Mouse (Mus musculus) left cerebral cortex, postnatal 10 days (tissue): ENCODE measurements around the gene Dclre1b. TPM values are rescaled to one million over a fixed set of nuclear protein-coding genes. Genes with fewer than 3 reads are reported as not detected.
"Not testable (repeated sequence)": the region's sequence is repeated elsewhere in the genome, so short reads cannot be mapped to it uniquely, and the experiment has no call there.

ENCODE experiments used
- DNase-seq, 2 experiments: peaks; one replicate each; pipeline ENCODE4 v3.0.0; 2021 to 2022; ENCODE audit warnings: low spot score in 2 of 2, mixed read lengths in 1 of 2; ENCODE audit errors: extremely low spot score in 1 of 2
- intact Hi-C: fragments of 180-260 bp; cut with DNase I; formaldehyde crosslinking; loops from one replicate; pipeline ENCODE4 v1.15.1; 2025
- total RNA-seq, 2 experiments: library from RNA; stranded (reverse); gene quantifications; 2 replicates each; pipeline ENCODE4 v1.2.3; 2021

Gene Dclre1b
- total RNA-seq: 1 to 10 TPM; 7.9 to 8.9 TPM

DNA sequence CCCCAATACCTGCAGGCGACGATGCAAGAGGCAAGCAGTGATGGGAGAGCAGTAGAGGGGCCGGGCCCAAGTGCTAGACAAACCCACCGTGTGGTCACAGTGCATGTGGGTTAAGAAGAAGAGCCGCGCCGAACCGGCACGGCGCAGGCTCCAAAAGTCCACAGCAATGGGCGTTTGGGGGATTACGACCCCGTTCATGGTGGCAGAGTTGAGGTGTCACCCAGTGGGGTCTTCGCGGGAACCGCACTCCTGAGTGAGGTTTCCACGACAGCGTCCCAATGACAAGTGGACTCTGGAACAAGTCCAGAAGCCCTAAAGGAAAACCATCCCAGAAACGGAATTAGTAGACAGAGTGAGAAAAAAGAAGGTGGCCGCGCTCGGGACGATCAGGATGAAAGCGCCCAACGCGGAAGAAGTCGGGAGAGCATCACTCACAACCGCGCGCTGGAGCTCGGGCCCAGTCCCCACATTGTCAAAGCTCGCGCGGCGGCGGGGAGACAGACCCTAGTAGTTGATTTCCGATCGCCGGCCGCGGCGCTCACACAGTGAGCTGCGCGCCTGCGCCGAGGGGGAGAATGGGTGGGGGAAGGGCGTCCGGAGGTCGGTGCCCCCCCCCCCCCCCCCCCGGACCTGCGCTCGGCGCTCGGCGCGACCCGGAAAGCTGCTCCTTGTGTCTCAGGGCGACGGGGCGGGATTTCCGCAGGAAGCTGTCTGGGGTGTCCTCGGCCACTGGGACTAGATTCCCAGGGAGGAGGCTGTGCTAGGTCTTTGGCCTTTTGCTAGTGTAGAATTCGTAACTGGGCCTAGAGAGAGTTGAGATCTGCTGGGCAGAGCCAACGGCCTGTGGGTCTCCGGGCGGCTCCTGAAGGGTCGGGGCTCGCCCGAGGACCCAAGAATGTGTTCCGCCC is at the start of gene Dclre1b, which contains the start of the genes Ap4b1 and Gm43064:
TSS of gene Dclre1b (minus strand) at position 554 of the 908 bp plus-strand sequence.
TSS of gene Ap4b1 (plus strand) at position 630 of the 908 bp plus-strand sequence.
TSS of gene Gm43064 (plus strand) at position 683 of the 908 bp plus-strand sequence.
- peak; percentile 86 to 95 for DNase-seq
- intact Hi-C loops: loop anchor here (1.0 to 5.0 kb wide), 2 partner anchors 18 to 57 kb away; partner anchors contain the start of gene Hipk1

GRCm38 (mm10) chr3:103857977-103858563 is 48.8 kb upstream of the Dclre1b start:
- no peak for DNase-seq

GRCm38 (mm10) chr3:103857036-103857805 is 48.0 kb upstream of the Dclre1b start:
- no peak for DNase-seq
- intact Hi-C loops: no loop called here

More at GRCm38 (mm10) chr3:103857977-103858563, 48.8 kb upstream of the Dclre1b start:
- intact Hi-C loops: no loop called here

DNA sequence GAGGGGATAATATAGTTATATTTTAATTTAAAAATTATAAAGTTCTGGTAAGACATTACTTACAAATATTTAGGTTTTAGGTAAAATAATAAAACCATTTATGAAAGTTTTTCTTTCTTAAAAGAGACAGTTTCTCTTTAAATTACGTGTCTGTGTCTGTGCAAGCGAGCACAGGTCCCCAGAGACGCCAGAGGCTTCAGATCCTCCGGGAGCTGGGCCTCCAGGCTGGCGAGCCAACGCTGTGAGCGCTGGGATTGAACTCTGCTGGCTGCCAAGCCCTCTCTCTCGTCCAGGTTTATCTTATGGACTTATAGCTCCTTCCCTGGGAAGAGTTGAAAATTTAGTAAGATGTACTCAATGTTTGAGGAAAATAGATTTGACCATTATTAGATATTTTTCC is 44.6 kb upstream of the Dclre1b start:
- intact Hi-C loops: no loop called here
- DNase-seq: peak in 1 of 2 experiments; percentile 30

- intact Hi-C loops: no loop called here
- DNase-seq: peak; percentile 7 to 68
Measured at GRCm38 (mm10) chr3:103852565-103853299, 43.5 kb upstream of the Dclre1b start.

GRCm38 (mm10) chr3:103851882-103852281 is 42.6 kb upstream of the Dclre1b start:
- intact Hi-C loops: no loop called here
- no peak for DNase-seq

DNA sequence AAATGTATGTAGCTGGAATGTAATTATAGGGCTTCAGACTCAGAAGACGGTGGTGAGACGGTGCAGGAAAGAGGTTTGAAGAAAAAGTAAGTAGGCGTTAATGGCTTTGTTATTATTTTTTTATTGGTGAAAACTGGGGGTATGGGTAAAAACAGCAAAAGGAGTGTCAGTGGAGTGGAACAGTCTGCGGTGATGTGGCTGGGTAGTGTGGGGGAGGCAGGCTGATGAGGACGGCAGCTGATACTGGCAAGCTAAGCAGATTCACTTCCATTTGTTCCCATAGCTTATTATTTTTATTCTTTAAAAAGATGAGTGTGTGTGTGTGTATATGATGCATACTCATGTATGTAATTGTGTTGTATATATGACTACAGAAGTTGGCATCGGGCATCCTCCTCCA is 42.2 kb upstream of the Dclre1b start:
- no peak for DNase-seq
- intact Hi-C loops: no loop called here

DNA sequence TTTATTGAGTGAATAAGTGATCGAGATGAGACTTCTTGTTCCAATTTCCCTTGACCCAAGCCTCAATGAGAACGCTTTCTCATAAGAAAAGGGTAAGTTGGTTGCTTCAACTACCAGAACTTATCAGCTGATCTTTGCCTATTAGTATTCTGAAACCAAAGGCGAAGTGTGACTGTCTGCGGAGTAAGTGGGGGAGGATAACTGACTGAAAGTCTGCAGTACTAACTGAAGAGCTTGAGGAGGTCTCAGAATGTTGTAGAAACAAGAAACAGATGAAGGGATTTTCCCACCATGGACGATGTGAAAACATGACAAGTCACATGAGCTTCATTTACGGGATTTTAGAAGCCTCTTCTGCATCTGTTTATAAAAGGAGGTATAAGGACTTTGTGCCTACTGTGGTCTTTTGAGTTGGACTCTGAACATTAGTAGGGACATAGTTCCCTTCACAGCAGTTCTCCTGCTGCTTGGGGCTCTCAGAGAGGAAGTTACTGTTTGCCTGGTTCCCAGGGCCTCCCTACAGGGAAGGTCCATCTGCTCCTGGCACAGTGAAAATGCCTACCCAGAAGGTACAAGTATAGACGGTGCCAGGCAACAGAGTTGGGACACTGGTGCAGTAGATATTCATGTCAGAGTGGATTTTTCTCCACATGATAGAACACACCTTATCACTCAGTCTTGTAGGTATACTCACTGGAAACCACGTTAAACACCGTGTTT is 41.6 kb upstream of the Dclre1b start:
- no peak for DNase-seq
- intact Hi-C loops: no loop called here

DNA sequence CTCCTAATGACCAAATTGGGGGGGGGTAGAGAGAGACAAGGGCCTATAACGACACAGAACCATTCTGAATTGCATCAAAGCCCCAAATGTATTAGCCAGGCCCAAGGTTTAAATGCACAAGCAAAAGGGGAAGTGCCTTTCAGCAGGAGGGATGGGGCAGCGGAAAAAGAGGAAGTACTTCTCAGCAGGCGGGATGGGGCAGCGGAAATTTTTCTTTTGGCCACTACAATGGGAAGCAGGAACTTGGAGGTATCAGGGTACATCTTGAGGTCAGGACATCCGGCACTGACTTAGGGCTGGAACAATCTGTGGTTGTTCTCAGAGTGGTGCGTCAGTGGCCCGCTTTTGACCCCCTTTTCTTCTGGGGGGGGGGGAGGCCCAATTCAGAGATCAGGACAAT is 31.7 kb upstream of the Dclre1b start:
- intact Hi-C loops, DNase-seq: not testable (repeated sequence)

- intact Hi-C loops, DNase-seq: not testable (repeated sequence)
Measured at GRCm38 (mm10) chr3:103840195-103840594, 31.0 kb upstream of the Dclre1b start.

- intact Hi-C loops: no loop called here
- no peak for DNase-seq
Measured at GRCm38 (mm10) chr3:103839711-103840110, 30.5 kb upstream of the Dclre1b start.

GRCm38 (mm10) chr3:103836453-103836852 is 27.2 kb upstream of the Dclre1b start:
- intact Hi-C loops: no loop called here
- no peak for DNase-seq

GRCm38 (mm10) chr3:103835951-103836310 is 26.7 kb upstream of the Dclre1b start:
- intact Hi-C loops: no loop called here
- no peak for DNase-seq

DNA sequence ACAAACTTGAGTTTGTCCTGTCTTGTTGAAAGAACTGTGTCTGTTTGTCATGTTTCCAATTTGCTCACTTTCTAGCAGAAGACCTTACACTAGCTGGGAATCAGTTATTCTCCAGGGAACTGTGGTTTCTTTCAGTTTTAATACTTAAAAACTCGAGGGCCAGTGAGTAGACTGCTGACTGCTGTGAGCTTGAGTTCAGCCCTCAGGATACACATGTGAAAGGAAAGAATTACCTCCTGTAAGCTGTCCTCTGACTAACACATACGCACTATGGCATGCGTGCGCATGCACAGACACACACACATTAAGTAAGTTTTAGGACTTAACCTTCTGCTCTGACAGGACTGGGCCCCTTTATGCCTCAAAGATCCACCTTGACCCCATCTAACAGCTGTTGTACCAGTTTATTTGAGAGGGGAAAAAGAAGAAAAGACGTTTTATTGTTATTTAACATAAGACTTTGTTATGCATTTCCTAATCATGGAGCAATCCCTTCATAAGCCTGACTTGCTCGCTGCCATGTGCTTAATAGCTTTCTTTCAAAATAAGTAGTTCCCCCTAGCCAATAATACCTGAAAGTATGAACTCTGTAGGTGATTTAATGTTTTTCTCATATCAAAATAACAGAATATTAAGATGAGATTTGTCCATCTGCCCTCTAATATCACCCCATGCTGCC is 26.2 kb upstream of the Dclre1b start:
- no peak for DNase-seq

GRCm38 (mm10) chr3:103834001-103834400 is 24.8 kb upstream of the Dclre1b start:
- intact Hi-C loops: no loop called here
- DNase-seq: no peak

More for the DNA sequence above, 26.2 kb upstream of the Dclre1b start:
- intact Hi-C loops: no loop called here

DNA sequence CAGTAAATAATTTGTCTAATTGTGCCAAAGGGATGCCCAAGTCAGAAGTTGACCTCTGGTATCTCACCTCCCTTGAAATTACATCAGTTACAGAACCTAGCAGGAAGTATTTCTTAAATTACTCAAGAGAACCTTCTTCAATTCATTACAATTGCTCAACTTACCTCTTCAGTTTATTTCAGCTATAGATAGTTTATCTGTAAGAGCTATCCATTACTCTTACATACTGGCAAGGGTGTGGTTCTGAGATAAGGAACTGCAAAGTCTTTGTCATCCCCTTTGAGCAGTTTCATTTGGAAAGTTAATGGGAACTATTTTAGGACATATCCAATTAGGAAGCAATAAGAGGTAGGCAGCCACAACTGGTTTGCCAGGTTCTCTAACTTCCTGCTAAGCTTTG is 23.2 kb upstream of the Dclre1b start, which contains the start of gene Bcl2l15:
TSS of gene Bcl2l15 (plus strand) at position 176 of the 400 bp plus-strand sequence.
- intact Hi-C loops: no loop called here
- no peak for DNase-seq

DNA sequence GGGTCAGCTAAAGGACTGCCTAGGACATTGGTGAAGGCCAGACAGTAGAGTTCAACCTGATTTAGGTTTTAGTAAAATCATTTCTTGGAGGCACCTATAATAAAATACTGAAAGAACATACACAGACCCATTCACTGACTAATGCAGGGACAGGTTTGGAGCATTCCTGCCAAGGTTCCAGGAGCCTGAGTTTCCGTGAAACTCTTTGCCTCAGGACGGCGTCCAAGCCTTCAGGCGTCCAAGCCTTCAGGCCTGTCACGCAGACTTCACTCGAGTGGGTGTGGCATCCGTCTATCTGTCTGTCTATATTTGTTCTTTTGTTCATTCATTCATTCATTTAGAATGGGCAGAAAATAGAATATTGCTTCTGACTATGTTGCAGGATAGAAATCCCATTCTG is 21.9 kb upstream of the Dclre1b start:
- intact Hi-C loops: no loop called here
- DNase-seq: no peak
